Mouse (Mus musculus) lung, adult 2 months (tissue): ENCODE results near the gene Cdca8.

Experiments used
- CTCF ChIP-seq: fragments of 200-500 bp; IDR thresholded peaks from 2 replicates; pipeline ENCODE4 v1.5.1; 2011; ENCODE audit warnings: mild to moderate bottlenecking, low read length, control low read depth; ENCODE audit not compliant: insufficient read depth
- POLR2A ChIP-seq: fragments of 200-500 bp; IDR thresholded peaks from 2 replicates; pipeline ENCODE4 v1.6.1; 2011; ENCODE audit warnings: low read depth, mild to moderate bottlenecking, control low read depth, low read length, borderline replicate concordance; ENCODE audit errors: extremely low read depth

- TF ChIP-seq POLR2A (no peak), CTCF (no peak)
Measured at GRCm38 (mm10) chr4:124894508-124895428, 44.3 kb downstream of the Cdca8 start.
